Mouse (Mus musculus) thymus, adult 2 months (tissue): ENCODE measurements at regions not wholly inside any gene's neighbourhood (a gene's known extent, or its start where the extent isn't known, plus 50 kb on each side); places are given as distances from the start of the nearest gene placed in this dataset.

ENCODE experiments used
- CTCF ChIP-seq: fragments of 200-500 bp; IDR thresholded peaks from 2 replicates; pipeline ENCODE4 v1.5.1; 2012; ENCODE audit warnings: mild to moderate bottlenecking, control low read depth, low read length, moderate library complexity, borderline replicate concordance; ENCODE audit not compliant: control insufficient read depth, poor library complexity, insufficient read depth; ENCODE audit errors: extremely low read depth
- POLR2A ChIP-seq: fragments of 200-500 bp; IDR thresholded peaks from 2 replicates; pipeline ENCODE4 v1.6.1; 2012; ENCODE audit warnings: mild to moderate bottlenecking, low read length, control low read depth, moderate library complexity; ENCODE audit not compliant: control insufficient read depth, poor library complexity, insufficient read depth; ENCODE audit errors: extremely low read depth

- TF ChIP-seq POLR2A, result no peak
- no peak for TF ChIP-seq CTCF
These were observed 95.7 kb upstream of the Rbpj start for GRCm38 (mm10) chr5:53370272-53370671.
